Mouse (Mus musculus): ENCODE measurements around the gene Fam160a1.

The Fam160a1 gene

GRCm38 (mm10) chr3:85669844-85670243 is 147.2 kb downstream of the Fam160a1 start:
- no peak for DNase-seq

GRCm38 (mm10) chr3:85667683-85668082 is 149.4 kb downstream of the Fam160a1 start:
- no peak for DNase-seq

GRCm38 (mm10) chr3:85666736-85667135 is 150.4 kb downstream of the Fam160a1 start:
- DNase-seq: no peak

GRCm38 (mm10) chr3:85666166-85666565 is 150.9 kb downstream of the Fam160a1 start:
- DNase-seq: no peak

GRCm38 (mm10) chr3:85664591-85665171 is 152.4 kb downstream of the Fam160a1 start:
- peak; percentile 57 to 63 for DNase-seq

GRCm38 (mm10) chr3:85663826-85664225 is 153.3 kb downstream of the Fam160a1 start:
- DNase-seq: no peak

GRCm38 (mm10) chr3:85661926-85662813 is 154.9 kb downstream of the Fam160a1 start:
- DNase-seq: no peak

GRCm38 (mm10) chr3:85659681-85660080 is 157.4 kb downstream of the Fam160a1 start:
- DNase-seq: peak; percentile 59 to 60

GRCm38 (mm10) chr3:85655538-85655937 is 161.6 kb downstream of the Fam160a1 start:
- no peak for DNase-seq

GRCm38 (mm10) chr3:85652727-85653665 is 164.1 kb downstream of the Fam160a1 start:
- no peak for DNase-seq

- DNase-seq: peak in 1 of 2 experiments; percentile 38
These were observed 167.9 kb downstream of the Fam160a1 start for GRCm38 (mm10) chr3:85649176-85649575.

- no peak for DNase-seq
These were observed 171.5 kb downstream of the Fam160a1 start for GRCm38 (mm10) chr3:85645517-85646004.

- no peak for DNase-seq
These were observed 172.3 kb downstream of the Fam160a1 start for GRCm38 (mm10) chr3:85644814-85645213.

- DNase-seq: no peak
These were observed 175.3 kb downstream of the Fam160a1 start for GRCm38 (mm10) chr3:85641751-85642150.

- DNase-seq: no peak
These were observed 180.2 kb downstream of the Fam160a1 start for GRCm38 (mm10) chr3:85636716-85637447.

GRCm38 (mm10) chr3:85635591-85635990 is 181.5 kb downstream of the Fam160a1 start:
- DNase-seq: no peak

GRCm38 (mm10) chr3:85635126-85635419 is 182.0 kb downstream of the Fam160a1 start:
- no peak for DNase-seq

- peak in 1 of 2 experiments; percentile 27 for DNase-seq
These were observed 182.5 kb downstream of the Fam160a1 start for GRCm38 (mm10) chr3:85634389-85635125.

GRCm38 (mm10) chr3:85633733-85634132 is 183.4 kb downstream of the Fam160a1 start:
- DNase-seq: no peak

GRCm38 (mm10) chr3:85629895-85630510 is 187.1 kb downstream of the Fam160a1 start:
- no peak for DNase-seq

GRCm38 (mm10) chr3:85619751-85620150 is 197.3 kb downstream of the Fam160a1 start:
- no peak for DNase-seq

Measured in cerebellum, postnatal 14 days (tissue).